Mouse (Mus musculus) lung, adult 2 months (tissue): ENCODE measurements at regions not wholly inside any gene's neighbourhood (a gene's known extent, or its start where the extent isn't known, plus 50 kb on each side); places are given as distances from the start of the nearest gene placed in this dataset.

ENCODE experiments used
- CTCF ChIP-seq: fragments of 200-500 bp; IDR thresholded peaks from 2 replicates; pipeline ENCODE4 v1.5.1; 2011; ENCODE audit warnings: mild to moderate bottlenecking, low read length, control low read depth; ENCODE audit not compliant: insufficient read depth
- POLR2A ChIP-seq: fragments of 200-500 bp; IDR thresholded peaks from 2 replicates; pipeline ENCODE4 v1.6.1; 2011; ENCODE audit warnings: low read depth, mild to moderate bottlenecking, control low read depth, low read length, borderline replicate concordance; ENCODE audit errors: extremely low read depth

GRCm38 (mm10) chr13:101278127-101278526 lies 444.9 kb upstream of the Slc30a5 start:
- no peak for TF ChIP-seq CTCF
- TF ChIP-seq POLR2A: no peak
